Mouse (Mus musculus): ENCODE data around the gene Krt39. TPM values are rescaled to one million over a fixed set of nuclear protein-coding genes. Genes with fewer than 3 reads are reported as not detected.

Krt39 gene
- polyA plus RNA-seq, 1 experiment from 2014 or later = not detected

- no peaks in the 10 kb centered on the region for H3K9me3 ChIP-seq (replicated peaks; ENCODE audit: control insufficient read depth, low read length)
- WGBS (ENCODE audit: insufficient replicate concordance) = 5% methylated on average over 5 of the region's 5 CpGs
- no peak overlapping the region for H3K27ac ChIP-seq (ENCODE audit: low read depth, low read length)
Observed at GRCm38 (mm10) chr11:99464836-99465235, 56.3 kb downstream of the Krt39 start.

More at GRCm38 (mm10) chr11:99464836-99465235, 56.3 kb downstream of the Krt39 start:
- no peaks in the 10 kb centered on the region for H3K27me3 ChIP-seq (ENCODE audit: control insufficient read depth, insufficient read depth, low read length)
- H3K4me2 ChIP-seq = no peak overlapping the region
- no peak overlapping the region for H3K9ac ChIP-seq (ENCODE audit: low read depth, low read length)
- no peak overlapping the region for H3K4me3 ChIP-seq (ENCODE audit: low read depth, low read length)
- H3K36me3 ChIP-seq (ENCODE audit: control insufficient read depth, insufficient read depth, low read length) = no peaks in the 10 kb centered on the region
- no peak for ATAC-seq (replicated peaks; ENCODE audit: insufficient number of reproducible peaks, low FRiP score, low TSS enrichment)
- no peaks in the 10 kb centered on the region for H3K4me1 ChIP-seq (ENCODE audit: control insufficient read depth, insufficient read depth, low read length)

Other genes starting within 250 kb of the Krt39 start
- gene Krt24, start 236.1 kb downstream of the Krt39 start, polyA plus RNA-seq (2014; fragmentation: Nextera tagmentation; extraction: Ambion mirVana) = not detected in 2 replicates
- not detected in 2 replicates for gene Krt25, start 198.4 kb downstream of the Krt39 start, polyA plus RNA-seq (2014; fragmentation: Nextera tagmentation; extraction: Ambion mirVana)
- gene Krt26, start 183.4 kb downstream of the Krt39 start, polyA plus RNA-seq (2014; fragmentation: Nextera tagmentation; extraction: Ambion mirVana) = not detected in 2 replicates
- gene Krt27, start 170.2 kb downstream of the Krt39 start, polyA plus RNA-seq (2014; fragmentation: Nextera tagmentation; extraction: Ambion mirVana) = not detected in 2 replicates
- 0.16 TPM in 1 of 2 replicates, not detected in the other for gene Krt28, start 146.4 kb downstream of the Krt39 start, polyA plus RNA-seq (2014; fragmentation: Nextera tagmentation; extraction: Ambion mirVana)
- 12.9 and 14.9 TPM in 2 replicates for gene Krt10, start 132.0 kb downstream of the Krt39 start, polyA plus RNA-seq (2014; fragmentation: Nextera tagmentation; extraction: Ambion mirVana)
- gene Krt12, start 99.1 kb downstream of the Krt39 start, polyA plus RNA-seq (2014; fragmentation: Nextera tagmentation; extraction: Ambion mirVana) = not detected in 2 replicates
- gene Krt20, start 83.2 kb downstream of the Krt39 start, polyA plus RNA-seq (2014; fragmentation: Nextera tagmentation; extraction: Ambion mirVana) = 3.7 and 5.4 TPM in 2 replicates
- 0.43 and 0.51 TPM in 2 replicates for gene Krt23, start 28.2 kb downstream of the Krt39 start, polyA plus RNA-seq (2014; fragmentation: Nextera tagmentation; extraction: Ambion mirVana)
- not detected in 2 replicates for gene Krt40, start 21.8 kb upstream of the Krt39 start, polyA plus RNA-seq (2014; fragmentation: Nextera tagmentation; extraction: Ambion mirVana)
- not detected in 2 replicates for gene Krtap3-3, start 29.5 kb upstream of the Krt39 start, polyA plus RNA-seq (2014; fragmentation: Nextera tagmentation; extraction: Ambion mirVana)
- not detected in 2 replicates for gene Krtap3-2, start 35.5 kb upstream of the Krt39 start, polyA plus RNA-seq (2014; fragmentation: Nextera tagmentation; extraction: Ambion mirVana)
- gene Gm11939, start 38.1 kb upstream of the Krt39 start, polyA plus RNA-seq (2014; fragmentation: Nextera tagmentation; extraction: Ambion mirVana) = not detected in 2 replicates
- not detected in 2 replicates for gene Krtap3-1, start 45.3 kb upstream of the Krt39 start, polyA plus RNA-seq (2014; fragmentation: Nextera tagmentation; extraction: Ambion mirVana)
- gene Krtap1-5, start 59.7 kb upstream of the Krt39 start, polyA plus RNA-seq (2014; fragmentation: Nextera tagmentation; extraction: Ambion mirVana) = not detected in 2 replicates
- gene Krtap1-4, start 62.3 kb upstream of the Krt39 start, polyA plus RNA-seq (2014; fragmentation: Nextera tagmentation; extraction: Ambion mirVana) = not detected in 2 replicates
- gene Krtap1-3, start 70.0 kb upstream of the Krt39 start, polyA plus RNA-seq (2014; fragmentation: Nextera tagmentation; extraction: Ambion mirVana) = not detected in 2 replicates
- not detected in 2 replicates for gene Krtap9-3, start 76.8 kb upstream of the Krt39 start, polyA plus RNA-seq (2014; fragmentation: Nextera tagmentation; extraction: Ambion mirVana)
- gene Gm11938, start 82.0 kb upstream of the Krt39 start, polyA plus RNA-seq (2014; fragmentation: Nextera tagmentation; extraction: Ambion mirVana) = not detected in 2 replicates
- not detected in 2 replicates for gene Gm11937, start 88.9 kb upstream of the Krt39 start, polyA plus RNA-seq (2014; fragmentation: Nextera tagmentation; extraction: Ambion mirVana)
- gene Krtap2-4, start 93.5 kb upstream of the Krt39 start, polyA plus RNA-seq (2014; fragmentation: Nextera tagmentation; extraction: Ambion mirVana) = not detected in 2 replicates
- gene Gm11562, start 99.1 kb upstream of the Krt39 start, polyA plus RNA-seq (2014; fragmentation: Nextera tagmentation; extraction: Ambion mirVana) = not detected in 2 replicates
- gene Krtap4-1, start 106.9 kb upstream of the Krt39 start, polyA plus RNA-seq (2014; fragmentation: Nextera tagmentation; extraction: Ambion mirVana) = not detected in 2 replicates
- gene Krtap4-2, start 113.7 kb upstream of the Krt39 start, polyA plus RNA-seq (2014; fragmentation: Nextera tagmentation; extraction: Ambion mirVana) = not detected in 2 replicates
- gene Krtap4-7, start 122.8 kb upstream of the Krt39 start, polyA plus RNA-seq (2014; fragmentation: Nextera tagmentation; extraction: Ambion mirVana) = not detected in 2 replicates
- not detected in 2 replicates for gene Gm11555, start 128.9 kb upstream of the Krt39 start, polyA plus RNA-seq (2014; fragmentation: Nextera tagmentation; extraction: Ambion mirVana)
- not detected in 2 replicates for gene Gm11563, start 137.6 kb upstream of the Krt39 start, polyA plus RNA-seq (2014; fragmentation: Nextera tagmentation; extraction: Ambion mirVana)
- not detected in 2 replicates for gene Krtap4-6, start 144.6 kb upstream of the Krt39 start, polyA plus RNA-seq (2014; fragmentation: Nextera tagmentation; extraction: Ambion mirVana)
- not detected in 2 replicates for gene Gm14190, start 169.4 kb upstream of the Krt39 start, polyA plus RNA-seq (2014; fragmentation: Nextera tagmentation; extraction: Ambion mirVana)
- gene Gm14180, start 213.0 kb upstream of the Krt39 start, polyA plus RNA-seq (2014; fragmentation: Nextera tagmentation; extraction: Ambion mirVana) = not detected in 2 replicates